Mouse (Mus musculus) monocyte, adult 2 months (primary cell): Measurements from ENCODE around the gene Lrrc56.

Source experiments
- DNase-seq, 2 experiments: peaks; one replicate each; pipeline ENCODE4 v3.0.0; 2022; ENCODE audit warnings: low spot score in 2 of 2, low read depth in 1 of 2

Gene Lrrc56

GRCm38 (mm10) chr7:141193948-141194347, at the start of gene Lrrc56, which contains the start of gene Hras:
TSS of gene Lrrc56 (plus strand) at chr7:141194157.
TSS of gene Hras (minus strand) at chr7:141194005.
- peak; percentile 91 to 93 for DNase-seq

- DNase-seq = no peak
These were observed 49.3 kb upstream of the Lrrc56 start for GRCm38 (mm10) chr7:141144650-141145049.

GRCm38 (mm10) chr7:141145403-141145802, 48.6 kb upstream of the Lrrc56 start:
- no peak for DNase-seq

- no peak for DNase-seq
These were observed 47.8 kb upstream of the Lrrc56 start for GRCm38 (mm10) chr7:141146043-141146595.

- DNase-seq = no peak
These were observed 46.9 kb upstream of the Lrrc56 start for GRCm38 (mm10) chr7:141147044-141147443.

- DNase-seq = no peak
These were observed 45.3 kb upstream of the Lrrc56 start for GRCm38 (mm10) chr7:141148639-141149038.

- no peak for DNase-seq
These were observed 38.6 kb upstream of the Lrrc56 start for GRCm38 (mm10) chr7:141155362-141155761.

GRCm38 (mm10) chr7:141164397-141164796, 29.6 kb upstream of the Lrrc56 start:
- no peak for DNase-seq

- DNase-seq = peak; percentile 49 to 63
These were observed 29.1 kb upstream of the Lrrc56 start for GRCm38 (mm10) chr7:141164850-141165249.

- peak; percentile 15 to 16 for DNase-seq
These were observed 25.9 kb upstream of the Lrrc56 start for GRCm38 (mm10) chr7:141167901-141168517.

- DNase-seq = peak; percentile 70 to 77
These were observed 25.4 kb upstream of the Lrrc56 start for GRCm38 (mm10) chr7:141168518-141168953.

- DNase-seq = no peak
These were observed 24.7 kb upstream of the Lrrc56 start for GRCm38 (mm10) chr7:141169300-141169699.

GRCm38 (mm10) chr7:141169866-141170265, 24.1 kb upstream of the Lrrc56 start:
- DNase-seq = peak in 1 of 2 experiments; percentile 28

GRCm38 (mm10) chr7:141172116-141173006, 21.6 kb upstream of the Lrrc56 start, which contains the start of gene Rnh1:
TSS of gene Rnh1 (minus strand) at chr7:141172857.
- DNase-seq = peak; percentile 59 to 82

- DNase-seq = no peak
These were observed 20.6 kb upstream of the Lrrc56 start for GRCm38 (mm10) chr7:141173323-141173850.

GRCm38 (mm10) chr7:141175068-141175467, 18.9 kb upstream of the Lrrc56 start:
- no peak for DNase-seq

- peak; percentile 56 to 76 for DNase-seq
These were observed 17.8 kb upstream of the Lrrc56 start for GRCm38 (mm10) chr7:141176173-141176572.

- no peak for DNase-seq
These were observed 5.8 kb upstream of the Lrrc56 start for GRCm38 (mm10) chr7:141188194-141188593.

- no peak for DNase-seq
These were observed 5.2 kb upstream of the Lrrc56 start for GRCm38 (mm10) chr7:141188733-141189132.

GRCm38 (mm10) chr7:141190220-141190619, 3.7 kb upstream of the Lrrc56 start:
- no peak for DNase-seq

- DNase-seq = no peak
These were observed 2.9 kb upstream of the Lrrc56 start for GRCm38 (mm10) chr7:141191036-141191435.
